Mouse (Mus musculus) MEL (cell line): ENCODE results near the gene Dusp19. TPM values are rescaled to one million over a fixed set of nuclear protein-coding genes. Genes with fewer than 3 reads are reported as not detected.

Experiments
- DNase-seq: peaks from one replicate; pipeline ENCODE4 v3.0.0; 2011; ENCODE audit warnings: low read depth, low spot score
- H3K27ac ChIP-seq: 2 replicates; pipeline ENCODE4 v1.5.1; 2012; ENCODE audit warnings: low read depth, mild to moderate bottlenecking, control low read depth, low read length, moderate library complexity; ENCODE audit not compliant: control insufficient read depth
- H3K27me3 ChIP-seq, 2 experiments: fragments of 150-350 bp in 1 of 2; sonication (generic) in 1 of 2; 2 replicates each; pipeline ENCODE4 v1.6.1; 2012; ENCODE audit warnings: low read length in 2 of 2, mild to moderate bottlenecking in 2 of 2, improper control_type of control experiment in 1 of 2, moderate library complexity in 1 of 2; ENCODE audit not compliant: insufficient read depth in 2 of 2, control insufficient read depth in 1 of 2
- H3K36me3 ChIP-seq, 2 experiments: 2 replicates each; pipeline ENCODE4 v1.6.1; 2012 to 2014; ENCODE audit warnings: low read length in 2 of 2, improper control_type of control experiment in 1 of 2, inconsistent platforms in 1 of 2, mild to moderate bottlenecking in 1 of 2; ENCODE audit not compliant: insufficient read depth in 2 of 2, control insufficient read depth in 1 of 2
- H3K4me1 ChIP-seq, 2 experiments: fragments of 150-350 bp in 1 of 2; sonication (generic) in 1 of 2; 2 replicates each; pipeline ENCODE4 v1.6.1; 2012; ENCODE audit warnings: low read length in 2 of 2, improper control_type of control experiment in 1 of 2, mild to moderate bottlenecking in 1 of 2; ENCODE audit not compliant: insufficient read depth in 2 of 2, control insufficient read depth in 1 of 2
- H3K4me3 ChIP-seq, 2 experiments: fragments of 150-350 bp in 1 of 2; sonication (generic) in 1 of 2; 2 replicates each; pipeline ENCODE4 v1.5.1; 2012; ENCODE audit warnings: low read depth in 2 of 2, low read length in 2 of 2, mild to moderate bottlenecking in 2 of 2, moderate library complexity in 2 of 2, control low read depth in 1 of 2, improper control_type of control experiment in 1 of 2; ENCODE audit not compliant: control insufficient read depth in 1 of 2, insufficient read depth in 1 of 2
- H3K79me2 ChIP-seq: 2 replicates; pipeline ENCODE4 v1.6.1; 2012; ENCODE audit warnings: mild to moderate bottlenecking, low read length, moderate library complexity; ENCODE audit not compliant: control insufficient read depth, poor library complexity, insufficient read depth
- H3K9ac ChIP-seq: 2 replicates; pipeline ENCODE4 v1.6.1; 2012; ENCODE audit warnings: low read depth, mild to moderate bottlenecking, control low read depth, low read length, moderate library complexity; ENCODE audit not compliant: control insufficient read depth, poor library complexity, severe bottlenecking
- H3K9me3 ChIP-seq: fragments of 150-350 bp; sonication (generic); replicated peaks from 2 replicates; pipeline ENCODE4 v1.6.1; 2012; ENCODE audit warnings: mild to moderate bottlenecking, low read length, improper control_type of control experiment, moderate library complexity; ENCODE audit not compliant: insufficient read depth
- CTCF ChIP-seq, 3 experiments: IDR thresholded peaks in 2 of 3; conservative IDR thresholded peaks in 1 of 3; 2 replicates each; pipeline ENCODE4 v1.5.1; 2011 to 2012; ENCODE audit warnings: low read length in 3 of 3, low read depth in 2 of 3, mild to moderate bottlenecking in 2 of 3, improper control_type of control experiment in 1 of 3, inconsistent platforms in 1 of 3, mixed read lengths in 1 of 3, moderate library complexity in 1 of 3; ENCODE audit not compliant: control insufficient read depth in 1 of 3, insufficient read depth in 1 of 3, poor library complexity in 1 of 3, severe bottlenecking in 1 of 3
- E2F4 ChIP-seq: IDR thresholded peaks from 2 replicates; pipeline ENCODE4 v1.6.1; 2011; ENCODE audit warnings: low read depth, low read length, improper control_type of control experiment, borderline replicate concordance
- EP300 ChIP-seq, 2 experiments: IDR thresholded peaks; 2 replicates each; pipeline ENCODE4 v1.6.1; 2011; ENCODE audit warnings: improper control_type of control experiment in 2 of 2, low read length in 2 of 2, low read depth in 1 of 2, mild to moderate bottlenecking in 1 of 2
- GABPA ChIP-seq: IDR thresholded peaks from 2 replicates; pipeline ENCODE4 v1.6.1; 2012; ENCODE audit warnings: low read depth, mild to moderate bottlenecking, inconsistent platforms, low read length, improper control_type of control experiment, moderate library complexity
- KAT2A ChIP-seq: conservative IDR thresholded peaks from 2 replicates; pipeline ENCODE4 v1.6.1; 2012; ENCODE audit warnings: low read depth, low read length, improper control_type of control experiment, inconsistent platforms
- MYC ChIP-seq: IDR thresholded peaks from 2 replicates; pipeline ENCODE4 v1.6.1; 2011; ENCODE audit warnings: low read depth, mild to moderate bottlenecking, low read length, improper control_type of control experiment, moderate library complexity
- NELFE ChIP-seq: IDR thresholded peaks from 2 replicates; pipeline ENCODE4 v1.6.1; 2011; ENCODE audit warnings: low read depth, low read length, improper control_type of control experiment
- NRF1 ChIP-seq: IDR thresholded peaks from 2 replicates; pipeline ENCODE4 v1.6.1; 2014; ENCODE audit warnings: low read depth, mild to moderate bottlenecking, inconsistent platforms, low read length, improper control_type of control experiment, moderate library complexity; ENCODE audit not compliant: poor library complexity, insufficient read depth, severe bottlenecking
- RAD21 ChIP-seq: IDR thresholded peaks from 2 replicates; pipeline ENCODE4 v1.6.1; 2011; ENCODE audit warnings: mild to moderate bottlenecking, low read depth, low read length, improper control_type of control experiment
- RCOR1 ChIP-seq: IDR thresholded peaks from 2 replicates; pipeline ENCODE4 v1.6.1; 2012; ENCODE audit warnings: low read depth, mild to moderate bottlenecking, inconsistent platforms, low read length, improper control_type of control experiment
- SMC3 ChIP-seq: IDR thresholded peaks from 2 replicates; pipeline ENCODE4 v1.6.1; 2011; ENCODE audit warnings: low read depth, low read length, improper control_type of control experiment
- USF1 ChIP-seq: IDR thresholded peaks from 2 replicates; pipeline ENCODE4 v1.6.1; 2014; ENCODE audit warnings: low read depth, mild to moderate bottlenecking, inconsistent platforms, low read length, improper control_type of control experiment, moderate library complexity
- ZNF384 ChIP-seq: IDR thresholded peaks from 2 replicates; pipeline ENCODE4 v1.6.1; 2012; ENCODE audit warnings: low read depth, mild to moderate bottlenecking, inconsistent platforms, low read length, improper control_type of control experiment
- polyA plus RNA-seq, 2 experiments: library from polyadenylated mRNA; stranded (reverse) in 1 of 2; unstranded in 1 of 2; fragments of >175 nt in 1 of 2; fragments of >200 nt in 1 of 2; gene quantifications; 2 replicates each; pipeline versions ENCODE4 v1.2.1 to v1.2.4; 2012; ENCODE audit warnings: low replicate concordance in 2 of 2, low read depth in 1 of 2; ENCODE audit not compliant: insufficient read length in 2 of 2, insufficient read depth in 1 of 2, missing spikeins in 1 of 2
- total RNA-seq: library from RNA; depleted of rRNA; stranded (reverse); fragments of 300-350 nt; gene quantifications from 2 replicates; pipeline ENCODE4 v1.2.3, GENCODE M21; 2012

Dusp19 gene
- total and polyA plus RNA-seq, 3 experiments, result 14.9 to 16.1 TPM; not detected in 1

DNA sequence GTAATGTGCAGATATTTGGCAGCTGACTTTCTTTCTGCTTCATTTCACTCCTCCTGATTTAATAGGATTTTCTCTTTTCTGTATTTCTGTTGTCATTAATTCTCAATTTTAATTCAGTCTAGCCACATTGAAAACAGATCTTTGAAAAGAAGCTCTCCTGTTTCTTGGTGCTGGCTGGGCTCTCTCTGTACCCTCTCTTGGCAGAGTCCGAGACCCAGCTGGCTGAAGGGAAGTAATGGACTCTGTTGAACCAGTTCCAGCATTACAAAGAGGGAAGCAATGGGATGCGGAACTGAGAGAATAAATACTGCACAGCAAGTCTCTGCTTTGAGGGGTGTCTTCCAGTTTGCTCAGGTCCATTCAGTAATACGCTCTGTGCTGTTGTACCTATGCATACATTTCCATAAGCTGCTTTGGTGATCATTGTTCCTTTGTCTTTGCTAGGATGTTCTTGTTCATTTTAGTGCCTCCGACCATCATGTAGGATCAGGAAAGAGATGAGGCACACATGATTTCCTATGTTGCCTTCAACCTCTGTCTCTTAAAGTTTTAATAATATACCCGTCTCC, 50.6 kb downstream of the Dusp19 start:
- H3K79me2 ChIP-seq, result no peaks in the 10 kb centered on the region
- H3K27ac ChIP-seq, result no peak overlapping the region
- no peak for DNase-seq
- H3K27me3 ChIP-seq, result no peaks in the 10 kb centered on the region
- H3K9me3 ChIP-seq, result no peaks in the 10 kb centered on the region
- H3K9ac ChIP-seq, result no peak overlapping the region
- H3K4me1 ChIP-seq, result no peaks in the 10 kb centered on the region
- TF ChIP-seq EP300 (IDR thresholded peaks at IDR 0.05; ENCODE audit: low read depth in 1 of 2, low read length in 2 of 2), result no peak
- no peak for TF ChIP-seq MYC
- no peak for TF ChIP-seq KAT2A
- no peak for TF ChIP-seq ZNF384
- no peak for TF ChIP-seq NELFE
- TF ChIP-seq GABPA, result no peak
- no peak for TF ChIP-seq RAD21
- no peak for TF ChIP-seq RCOR1
- TF ChIP-seq, all 39 proteins: peak for 0
- H3K4me3 ChIP-seq, result no peak overlapping the region
- peaks cover 0 to 2% of the 10 kb centered on the region in 2 experiments; a peak in 1 of 4 replicates for H3K36me3 ChIP-seq

DNA sequence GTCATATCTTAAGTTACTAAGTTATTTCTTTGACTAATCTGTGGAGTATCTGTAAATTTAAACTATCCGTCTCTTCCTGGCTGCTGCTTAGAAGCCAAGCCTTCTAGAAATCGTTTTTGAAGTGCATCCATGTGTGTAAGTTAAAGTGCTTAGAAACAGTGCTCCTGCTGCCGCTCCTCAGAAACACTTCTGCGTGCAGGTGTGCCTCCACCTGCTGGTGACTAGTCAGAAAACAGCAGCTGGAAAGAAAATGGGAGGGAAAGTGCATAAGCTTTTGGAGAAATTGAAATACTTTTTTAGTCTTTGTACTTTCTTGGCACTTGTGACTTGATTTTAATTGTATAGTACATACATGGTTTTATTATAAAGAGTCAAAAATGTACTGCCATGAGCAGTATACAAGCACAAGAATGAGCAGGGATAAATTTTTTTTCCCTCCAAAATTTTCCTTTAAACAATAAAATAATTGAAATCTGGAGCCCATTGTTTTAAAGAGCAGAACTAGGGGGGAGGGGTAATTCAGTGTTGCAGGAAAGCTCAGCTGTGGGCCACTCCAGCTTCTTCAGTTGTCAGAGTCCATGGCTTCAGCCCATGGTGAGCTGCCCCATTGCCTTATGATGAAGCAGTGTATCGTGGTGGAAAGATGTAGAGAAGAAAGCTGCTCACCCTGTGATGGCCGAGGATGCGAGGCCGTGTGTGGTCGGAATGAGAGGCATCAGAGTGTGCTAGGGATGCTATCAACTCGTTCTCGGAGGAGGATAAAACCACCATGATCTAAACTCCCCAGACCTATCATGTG, 53.2 kb downstream of the Dusp19 start:
- Histone ChIP-seq H3K4me3 (no peak overlapping the region), H3K27ac (no peak overlapping the region), H3K9ac (no peak overlapping the region), H3K4me1 (no peaks in the 10 kb centered on the region), H3K36me3 (peaks cover 0 to 2% of the 10 kb centered on the region in 2 experiments; a peak in 1 of 4 replicates), H3K27me3 (no peaks in the 10 kb centered on the region), H3K9me3 (no peaks in the 10 kb centered on the region), H3K79me2 (no peaks in the 10 kb centered on the region)
- DNase-seq, result peak; percentile 23
- TF ChIP-seq EP300 (IDR thresholded peaks at IDR 0.05; ENCODE audit: low read depth in 1 of 2, low read length in 2 of 2) (no peak), NRF1 (no peak), SMC3 (peak; percentile 36), USF1 (no peak), CTCF (IDR thresholded peaks at IDR 0.05 in 2 of 3, conservative IDR thresholded peaks at IDR 0.05 in 1 of 3; ENCODE audit: control insufficient read depth in 1 of 3, insufficient read depth in 1 of 3, low read depth in 2 of 3, low read length in 3 of 3, poor library complexity in 1 of 3, severe bottlenecking in 1 of 3) (peak in 2 of 3 experiments; percentile 42 to 43; a peak in 4 of 6 replicates), E2F4 (no peak), RAD21 (peak; percentile 31), MYC (no peak)
